ENCODE assay signal across 9 mouse cellular contexts in the genomic region with DNA sequence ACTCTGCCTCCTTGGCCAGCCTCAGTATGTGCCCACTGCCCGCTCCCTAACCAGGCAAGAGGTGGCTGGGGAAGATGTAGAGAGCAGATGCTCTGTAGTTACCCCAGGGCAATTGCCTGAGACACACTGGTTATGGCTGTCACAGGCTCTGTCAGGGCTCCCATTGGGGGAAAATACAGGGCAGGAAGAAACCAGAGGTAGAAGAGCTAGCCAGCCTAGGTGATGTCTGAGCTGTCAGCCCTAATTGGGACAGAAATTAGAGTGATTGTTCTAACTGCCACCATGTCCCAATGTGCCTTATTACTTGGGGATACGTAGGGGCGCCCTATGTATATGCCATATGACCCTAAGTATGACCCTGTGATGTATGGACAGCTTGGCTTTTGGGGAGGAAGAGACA. TPM values are rescaled to one million over a fixed set of nuclear protein-coding genes. Genes with fewer than 3 reads are reported as not detected.
DNase-seq lines count a peak whose midpoint lies in the region; ATAC-seq and TF ChIP-seq lines count a peak whose summit lies in the region.
"Had no signal": no experiment of that assay in that cellular context is flagged by ENCODE, and none has a peak within 500 bp of the region (broad histone marks: within the 10 kb centered on the region; RNA-seq: fewer than 3 reads in every experiment).

No protein-coding gene starts in this region.

- H3K36me3 ChIP-seq in embryonic facial prominence, embryonic 14.5 days (ENCODE audit: control insufficient read depth, insufficient read depth, low read length), result peaks cover 32% of the 10 kb centered on the region
- H3K36me3 ChIP-seq in intestine, embryonic 16.5 days (ENCODE audit: control insufficient read depth, insufficient read depth, low read length), result 0 out of 2 replicates have a peak, but pooled peaks cover 5% of the 10 kb centered on the region

- no peak overlapping the region for H3K27ac ChIP-seq in embryonic facial prominence, embryonic 14.5 days (replicated peaks; ENCODE audit: low read depth, low read length)
- H3K27ac ChIP-seq in intestine, embryonic 16.5 days (ENCODE audit: low read length), result no peak overlapping the region

- no peak for DNase-seq in lung, adult 2 months
- DNase-seq in lung, postnatal 4 days, result no peak
- DNase-seq in embryonic facial prominence, embryonic 14.5 days (ENCODE audit: low spot score), result no peak
- peak; percentile 58 for DNase-seq in naive thymus-derived CD4-positive, alpha-beta T cell, adult 2 months (ENCODE audit: low read depth)
- no peak for DNase-seq in left cerebral cortex, postnatal 10 days (ENCODE audit: extremely low spot score in 1 of 2, low spot score in 2 of 2)
- DNase-seq in cerebellum, adult 11-12 months, result no peak

- peak overlapping the region; percentile 1 for H3K4me3 ChIP-seq in lung, adult 2 months (replicated peaks; ENCODE audit: extremely low read depth, low read depth, low read length)
- H3K4me3 ChIP-seq in embryonic facial prominence, embryonic 14.5 days (ENCODE audit: low read depth, low read length), result peak overlapping the region; percentile 85; the same call in 1 of the 2 replicates
- peak overlapping the region; percentile 79; the same call in 1 of the 2 replicates for H3K4me3 ChIP-seq in intestine, embryonic 16.5 days (ENCODE audit: low read length)

- peaks cover 6% of the 10 kb centered on the region for H3K4me1 ChIP-seq in lung, adult 2 months (ENCODE audit: control insufficient read depth, insufficient read depth, low read length)
- H3K4me1 ChIP-seq in embryonic facial prominence, embryonic 14.5 days (ENCODE audit: control insufficient read depth, insufficient read depth, low read length), result peaks cover 13% of the 10 kb centered on the region; the same call in 1 of the 2 replicates
- H3K4me1 ChIP-seq in intestine, embryonic 16.5 days (ENCODE audit: control insufficient read depth, insufficient read depth, low read length), result peaks cover 16% of the 10 kb centered on the region

- H3K9ac ChIP-seq in embryonic facial prominence, embryonic 14.5 days (ENCODE audit: low read depth, low read length), result no peak overlapping the region; the same call in 1 of the 2 replicates
- no peak overlapping the region for H3K9ac ChIP-seq in intestine, embryonic 16.5 days (ENCODE audit: low read depth, low read length)

- 84% methylated on average over 3 of the region's 3 CpGs for WGBS in lung, adult 2 months
- 90% methylated on average over 3 of the region's 3 CpGs for WGBS in embryonic facial prominence, embryonic 14.5 days
- WGBS in intestine, embryonic 16.5 days, result 91% methylated on average over 3 of the region's 3 CpGs

- no peaks in the 10 kb centered on the region for H3K9me3 ChIP-seq in embryonic facial prominence, embryonic 14.5 days (ENCODE audit: control insufficient read depth, low read length)
- H3K9me3 ChIP-seq in intestine, embryonic 16.5 days (ENCODE audit: control insufficient read depth, low read length), result no peaks in the 10 kb centered on the region

- no peaks in the 10 kb centered on the region for H3K27me3 ChIP-seq in embryonic facial prominence, embryonic 14.5 days (replicated peaks; ENCODE audit: control insufficient read depth, insufficient read depth, low read length)
- H3K27me3 ChIP-seq in intestine, embryonic 16.5 days (replicated peaks; ENCODE audit: control insufficient read depth, insufficient read depth, low read length), result no peaks in the 10 kb centered on the region

- ATAC-seq in embryonic facial prominence, embryonic 14.5 days (ENCODE audit: low read depth), result no peak
- no peak for ATAC-seq in intestine, embryonic 16.5 days
- ATAC-seq in erythroid progenitor cell, adult 5-6 weeks (replicated peaks; ENCODE audit: low FRiP score, poor library complexity, severe bottlenecking), result no peak

- TF ChIP-seq POLR2A in lung, adult 2 months (IDR thresholded peaks at IDR 0.05; ENCODE audit: borderline replicate concordance, extremely low read depth, low read depth, low read length), result no peak

- intact Hi-C loops in left cerebral cortex, postnatal 10 days (cut with DNase I), result loop anchor here (5.0 kb wide), 2 partner anchors 73 to 323 kb away; a partner anchor contains a TSS

- TF ChIP-seq CTCF in lung, adult 2 months (IDR thresholded peaks at IDR 0.05; ENCODE audit: insufficient read depth, low read length), result no peak

- peak overlapping the region; percentile 80 for H3K4me2 ChIP-seq in embryonic facial prominence, embryonic 14.5 days (ENCODE audit: low read depth, low read length)
- H3K4me2 ChIP-seq in intestine, embryonic 16.5 days (ENCODE audit: low read depth, low read length), result peak overlapping the region; percentile 93; the same call in 1 of the 2 replicates

RNA-seq across cellular contexts. Expression of a gene that starts 1.5 kb away (rescaled TPM):
- polyA plus RNA-seq in lung, adult 2 months (2012; rRNA removed), result 48.2 and 80.2 TPM in 2 replicates
- 19.0 and 24.1 TPM in 2 replicates for polyA plus RNA-seq in embryonic facial prominence, embryonic 14.5 days (2014; fragmentation: Nextera tagmentation; extraction: Ambion mirVana)
- polyA plus RNA-seq in intestine, embryonic 16.5 days (2015; fragmentation: Nextera tagmentation; extraction: Ambion mirVana), result 10.1 and 10.7 TPM in 2 replicates
- 30.6 and 51.2 TPM in 2 replicates for total RNA-seq in erythroid progenitor cell, adult 5-6 weeks (2015; ENCODE audit: low replicate concordance)
- total RNA-seq in erythroid progenitor cell, adult 5-6 weeks (2017; ENCODE audit: low replicate concordance), result 27.9 and 33.4 TPM in 2 replicates
- total RNA-seq in left cerebral cortex, postnatal 10 days (2021), result 10 to 100 TPM; 75.3 to 76.9 TPM

RNA-seq across cellular contexts. Expression of a gene that starts 17.8 kb away (rescaled TPM):
- 21.6 and 26.9 TPM in 2 replicates for polyA plus RNA-seq in lung, adult 2 months (2012; rRNA removed)
- polyA plus RNA-seq in embryonic facial prominence, embryonic 14.5 days (2014; fragmentation: Nextera tagmentation; extraction: Ambion mirVana), result 37.0 and 40.6 TPM in 2 replicates
- 38.4 and 41.7 TPM in 2 replicates for polyA plus RNA-seq in intestine, embryonic 16.5 days (2015; fragmentation: Nextera tagmentation; extraction: Ambion mirVana)
- total RNA-seq in erythroid progenitor cell, adult 5-6 weeks (2015; ENCODE audit: low replicate concordance), result 11.9 and 18.0 TPM in 2 replicates
- total RNA-seq in erythroid progenitor cell, adult 5-6 weeks (2017; ENCODE audit: low replicate concordance), result 6.4 and 31.5 TPM in 2 replicates
- total RNA-seq in left cerebral cortex, postnatal 10 days (2021), result 10 to 100 TPM; 20.7 to 23.1 TPM

RNA-seq across cellular contexts. Expression of a gene that starts 24.1 kb away (rescaled TPM):
- polyA plus RNA-seq in lung, adult 2 months (2012; rRNA removed), result 15.9 and 17.4 TPM in 2 replicates
- polyA plus RNA-seq in embryonic facial prominence, embryonic 14.5 days (2014; fragmentation: Nextera tagmentation; extraction: Ambion mirVana), result 29.8 and 36.2 TPM in 2 replicates
- polyA plus RNA-seq in intestine, embryonic 16.5 days (2015; fragmentation: Nextera tagmentation; extraction: Ambion mirVana), result 29.1 and 31.5 TPM in 2 replicates
- 3.2 and 8.4 TPM in 2 replicates for total RNA-seq in erythroid progenitor cell, adult 5-6 weeks (2015; ENCODE audit: low replicate concordance)
- total RNA-seq in erythroid progenitor cell, adult 5-6 weeks (2017; ENCODE audit: low replicate concordance), result 3.1 and 3.8 TPM in 2 replicates
- 10 to 100 TPM; 48.1 to 48.6 TPM for total RNA-seq in left cerebral cortex, postnatal 10 days (2021)

RNA-seq across cellular contexts. Expression of a gene that starts 25.3 kb away (rescaled TPM):
- 8.7 and 12.3 TPM in 2 replicates for polyA plus RNA-seq in lung, adult 2 months (2012; rRNA removed)
- 0.31 and 0.85 TPM in 2 replicates for polyA plus RNA-seq in embryonic facial prominence, embryonic 14.5 days (2014; fragmentation: Nextera tagmentation; extraction: Ambion mirVana)
- polyA plus RNA-seq in intestine, embryonic 16.5 days (2015; fragmentation: Nextera tagmentation; extraction: Ambion mirVana), result 1.1 and 1.2 TPM in 2 replicates
- total RNA-seq in erythroid progenitor cell, adult 5-6 weeks (2015; ENCODE audit: low replicate concordance), result not detected in 2 replicates
- total RNA-seq in erythroid progenitor cell, adult 5-6 weeks (2017; ENCODE audit: low replicate concordance), result not detected in 2 replicates
- 1 to 10 TPM; 1.0 to 1.1 TPM for total RNA-seq in left cerebral cortex, postnatal 10 days (2021)
- total RNA-seq: common myeloid progenitor, adult 5-6 weeks had no signal

RNA-seq across cellular contexts. Expression of a gene that starts 25.8 kb away (rescaled TPM):
- 67.2 and 74.6 TPM in 2 replicates for polyA plus RNA-seq in lung, adult 2 months (2012; rRNA removed)
- polyA plus RNA-seq in embryonic facial prominence, embryonic 14.5 days (2014; fragmentation: Nextera tagmentation; extraction: Ambion mirVana), result 5.7 and 6.0 TPM in 2 replicates
- 10.9 and 11.9 TPM in 2 replicates for polyA plus RNA-seq in intestine, embryonic 16.5 days (2015; fragmentation: Nextera tagmentation; extraction: Ambion mirVana)
- not detected in 2 replicates for total RNA-seq in erythroid progenitor cell, adult 5-6 weeks (2015; ENCODE audit: low replicate concordance)
- total RNA-seq in erythroid progenitor cell, adult 5-6 weeks (2017; ENCODE audit: low replicate concordance), result not detected in 2 replicates
- total RNA-seq in left cerebral cortex, postnatal 10 days (2021), result under 1 TPM; 0.69 to 0.71 TPM
- total RNA-seq: common myeloid progenitor, adult 5-6 weeks had no signal

Comparison
In these comparisons a context has a peak if more than half of its experiments do, and no peak if none do; other contexts are left out.
1. H3K4me3 ChIP-seq: peak in every context shown above with its lines; median percentile 85 in embryonic facial prominence, embryonic 14.5 days; 79 in intestine, embryonic 16.5 days; 1 in lung, adult 2 months.